ENCODE assay signal across 8 mouse cellular contexts in the genomic region with DNA sequence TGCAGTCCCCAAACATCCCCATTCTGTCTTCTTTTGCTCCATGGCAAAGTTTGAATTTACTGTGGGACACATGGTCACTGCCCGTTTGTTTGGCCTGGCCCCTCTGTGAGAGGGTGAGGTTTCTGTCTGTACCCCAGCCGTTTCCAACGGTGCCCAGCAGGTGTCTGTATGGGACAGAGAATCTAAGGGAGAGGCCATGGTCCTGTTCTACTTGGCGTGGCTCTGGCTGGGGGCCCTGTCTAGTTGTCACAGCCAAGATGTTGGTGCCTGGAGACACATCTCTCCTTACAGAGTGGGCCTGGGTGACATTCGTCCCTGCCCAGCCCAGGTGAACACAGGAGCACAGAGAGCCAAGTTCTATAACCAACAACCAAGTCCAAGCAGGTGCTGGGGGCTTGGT. TPM values are rescaled to one million over a fixed set of nuclear protein-coding genes. Genes with fewer than 3 reads are reported as not detected.
DNase-seq lines count a peak whose midpoint lies in the region; ATAC-seq and TF ChIP-seq lines count a peak whose summit lies in the region.
"Had no signal": no experiment of that assay in that cellular context is flagged by ENCODE, and none has a peak within 500 bp of the region (broad histone marks: within the 10 kb centered on the region; RNA-seq: fewer than 3 reads in every experiment).

No protein-coding gene starts in this region.

- peaks cover 9% of the 10 kb centered on the region; the same call in 1 of the 2 replicates for H3K4me1 ChIP-seq in intestine, postnatal 0 days (replicated peaks; ENCODE audit: control insufficient read depth, insufficient read depth, low read length)
- no peaks in the 10 kb centered on the region for H3K4me1 ChIP-seq in midbrain, embryonic 16.5 days (ENCODE audit: control insufficient read depth, insufficient read depth, low read length)

- 47% methylated on average over 5 of the region's 5 CpGs for WGBS in intestine, postnatal 0 days
- 63% methylated on average over 5 of the region's 5 CpGs for WGBS in midbrain, embryonic 16.5 days

- peak overlapping the region; percentile 86; the same call in 1 of the 2 replicates for H3K27ac ChIP-seq in intestine, postnatal 0 days (ENCODE audit: low read depth, low read length)
- no peak overlapping the region for H3K27ac ChIP-seq in midbrain, embryonic 16.5 days (ENCODE audit: low read length)
- H3K27ac ChIP-seq: embryonic facial prominence, embryonic 12.5 days had no signal

- no peak overlapping the region for H3K4me3 ChIP-seq in intestine, postnatal 0 days (ENCODE audit: low read depth, low read length)
- H3K4me3 ChIP-seq in midbrain, embryonic 16.5 days (ENCODE audit: low read depth, low read length) = no peak overlapping the region
- H3K4me3 ChIP-seq: embryonic facial prominence, embryonic 12.5 days had no signal

- DNase-seq in thymus, postnatal 10 days (ENCODE audit: low spot score in 2 of 2) = peak; percentile 28 to 39
- DNase-seq in thymus, postnatal 0 days (ENCODE audit: low spot score) = no peak
- DNase-seq in lung, postnatal 10 days = peak; percentile 65
- DNase-seq in cerebellum, postnatal 36 days = no peak
- no peak for DNase-seq in ovary, adult 18-20 months (ENCODE audit: low spot score)

- no peak for ATAC-seq in intestine, postnatal 0 days
- no peak for ATAC-seq in midbrain, embryonic 16.5 days

- no peaks in the 10 kb centered on the region for H3K27me3 ChIP-seq in intestine, postnatal 0 days (replicated peaks; ENCODE audit: control insufficient read depth, insufficient read depth, low read length)
- H3K27me3 ChIP-seq in midbrain, embryonic 16.5 days (ENCODE audit: control insufficient read depth, insufficient read depth, low read depth, low read length) = no peaks in the 10 kb centered on the region
- H3K27me3 ChIP-seq: embryonic facial prominence, embryonic 12.5 days had no signal

- TF ChIP-seq CTCF in intestine, postnatal 0 days (IDR thresholded peaks at IDR 0.05; ENCODE audit: low read depth) = peak; percentile 59

- no peak overlapping the region for H3K9ac ChIP-seq in intestine, postnatal 0 days (ENCODE audit: low read depth, low read length)
- no peak overlapping the region for H3K9ac ChIP-seq in midbrain, embryonic 16.5 days (ENCODE audit: low read depth, low read length)
- H3K9ac ChIP-seq: embryonic facial prominence, embryonic 12.5 days had no signal

- H3K36me3 ChIP-seq in intestine, postnatal 0 days (ENCODE audit: control insufficient read depth, insufficient read depth) = peaks cover 4% of the 10 kb centered on the region; the same call in 1 of the 2 replicates
- no peaks in the 10 kb centered on the region for H3K36me3 ChIP-seq in midbrain, embryonic 16.5 days (ENCODE audit: control insufficient read depth, insufficient read depth, low read length)
- H3K36me3 ChIP-seq: embryonic facial prominence, embryonic 12.5 days had no signal

- no peak overlapping the region for H3K4me2 ChIP-seq in intestine, postnatal 0 days (replicated peaks; ENCODE audit: low read depth)
- H3K4me2 ChIP-seq in midbrain, embryonic 16.5 days (ENCODE audit: low read length) = no peak overlapping the region
- H3K4me2 ChIP-seq: embryonic facial prominence, embryonic 12.5 days had no signal

- H3K9me3 ChIP-seq in intestine, postnatal 0 days (ENCODE audit: control insufficient read depth) = no peaks in the 10 kb centered on the region
- H3K9me3 ChIP-seq in midbrain, embryonic 16.5 days (replicated peaks; ENCODE audit: control insufficient read depth, low read length, poor library complexity, severe bottlenecking) = no peaks in the 10 kb centered on the region
- H3K9me3 ChIP-seq: embryonic facial prominence, embryonic 12.5 days had no signal

RNA-seq across cellular contexts. Expression of a gene that starts 4.5 kb away (rescaled TPM):
- 0.81 and 0.90 TPM in 2 replicates for polyA plus RNA-seq in thymus, postnatal 0 days (2015; fragmentation: Nextera tagmentation; extraction: Ambion mirVana)
- polyA plus RNA-seq in intestine, postnatal 0 days (2015; fragmentation: Nextera tagmentation; extraction: Ambion mirVana) = 19.3 and 21.3 TPM in 2 replicates
- 1.3 and 3.6 TPM in 2 replicates for polyA plus RNA-seq in midbrain, embryonic 16.5 days (2015; fragmentation: Nextera tagmentation; extraction: Ambion mirVana)

RNA-seq across cellular contexts. Expression of a gene that starts 26.3 kb away (rescaled TPM):
- polyA plus RNA-seq in thymus, postnatal 0 days (2015; fragmentation: Nextera tagmentation; extraction: Ambion mirVana) = not detected in 2 replicates
- 0.12 TPM in 1 of 2 replicates, not detected in the other for polyA plus RNA-seq in intestine, postnatal 0 days (2015; fragmentation: Nextera tagmentation; extraction: Ambion mirVana)
- polyA plus RNA-seq in midbrain, embryonic 16.5 days (2015; fragmentation: Nextera tagmentation; extraction: Ambion mirVana) = 0.40 and 0.61 TPM in 2 replicates

RNA-seq across cellular contexts. Expression of a gene that starts 47.3 kb away (rescaled TPM):
- polyA plus RNA-seq in thymus, postnatal 0 days (2015; fragmentation: Nextera tagmentation; extraction: Ambion mirVana) = 12.8 and 15.2 TPM in 2 replicates
- 17.4 and 22.1 TPM in 2 replicates for polyA plus RNA-seq in intestine, postnatal 0 days (2015; fragmentation: Nextera tagmentation; extraction: Ambion mirVana)
- polyA plus RNA-seq in midbrain, embryonic 16.5 days (2015; fragmentation: Nextera tagmentation; extraction: Ambion mirVana) = 29.8 and 35.3 TPM in 2 replicates

RNA-seq across cellular contexts. Expression of a gene that starts 51.7 kb away (rescaled TPM):
- polyA plus RNA-seq in thymus, postnatal 0 days (2015; fragmentation: Nextera tagmentation; extraction: Ambion mirVana) = 0.07 and 0.35 TPM in 2 replicates
- 0.14 and 0.30 TPM in 2 replicates for polyA plus RNA-seq in intestine, postnatal 0 days (2015; fragmentation: Nextera tagmentation; extraction: Ambion mirVana)
- 0.47 and 1.3 TPM in 2 replicates for polyA plus RNA-seq in midbrain, embryonic 16.5 days (2015; fragmentation: Nextera tagmentation; extraction: Ambion mirVana)

RNA-seq across cellular contexts. Expression of a gene that starts 51.9 kb away (rescaled TPM):
- polyA plus RNA-seq in thymus, postnatal 0 days (2015; fragmentation: Nextera tagmentation; extraction: Ambion mirVana) = 18.2 and 21.9 TPM in 2 replicates
- polyA plus RNA-seq in intestine, postnatal 0 days (2015; fragmentation: Nextera tagmentation; extraction: Ambion mirVana) = 21.9 and 24.6 TPM in 2 replicates
- polyA plus RNA-seq in midbrain, embryonic 16.5 days (2015; fragmentation: Nextera tagmentation; extraction: Ambion mirVana) = 109 and 110 TPM in 2 replicates

Comparison
In these comparisons a context has a peak if more than half of its experiments do, and no peak if none do; other contexts are left out.
1. DNase-seq: peak in thymus, postnatal 10 days (2 of 2) and lung, postnatal 10 days (single experiment); none in thymus, postnatal 0 days (single experiment), cerebellum, postnatal 36 days (0 of 2) and ovary, adult 18-20 months (single experiment).